24 mouse cellular contexts compared by ENCODE assay signal in genomic region chr6:125747322-125747930, GRCm38 (mm10). TPM values are rescaled to one million over a fixed set of nuclear protein-coding genes. Genes with fewer than 3 reads are reported as not detected.
DNase-seq lines count a peak whose midpoint lies in the region; ATAC-seq and TF ChIP-seq lines count a peak whose summit lies in the region.
"Had no signal": no experiment of that assay in that cellular context is flagged by ENCODE, and none has a peak within 500 bp of the region (broad histone marks: within the 10 kb centered on the region; RNA-seq: fewer than 3 reads in every experiment).

No protein-coding gene starts in this region.

- no peak overlapping the region for H3K27ac ChIP-seq in intestine, embryonic 15.5 days
- no peak overlapping the region for H3K27ac ChIP-seq in intestine, embryonic 16.5 days (ENCODE audit: low read length)
- no peak overlapping the region for H3K27ac ChIP-seq in limb, embryonic 14.5 days (replicated peaks; ENCODE audit: low read depth, low read length)
- H3K27ac ChIP-seq in neural tube, embryonic 15.5 days (replicated peaks) = no peak overlapping the region
- H3K27ac ChIP-seq: hindbrain, embryonic 12.5 days had no signal

- no peaks in the 10 kb centered on the region for H3K36me3 ChIP-seq in intestine, embryonic 15.5 days
- no peaks in the 10 kb centered on the region for H3K36me3 ChIP-seq in intestine, embryonic 16.5 days (ENCODE audit: control insufficient read depth, insufficient read depth, low read length)
- H3K36me3 ChIP-seq in limb, embryonic 14.5 days (ENCODE audit: control insufficient read depth, insufficient read depth, low read length) = no peaks in the 10 kb centered on the region
- H3K36me3 ChIP-seq in neural tube, embryonic 15.5 days = no peaks in the 10 kb centered on the region
- H3K36me3 ChIP-seq: G1E; hindbrain, embryonic 12.5 days had no signal

- H3K27me3 ChIP-seq in intestine, embryonic 15.5 days (replicated peaks) = no peaks in the 10 kb centered on the region
- H3K27me3 ChIP-seq in intestine, embryonic 16.5 days (replicated peaks; ENCODE audit: control insufficient read depth, insufficient read depth, low read length) = no peaks in the 10 kb centered on the region
- no peaks in the 10 kb centered on the region for H3K27me3 ChIP-seq in limb, embryonic 14.5 days (ENCODE audit: control insufficient read depth, insufficient read depth, low read length)
- no peaks in the 10 kb centered on the region for H3K27me3 ChIP-seq in neural tube, embryonic 15.5 days (replicated peaks)
- H3K27me3 ChIP-seq: hindbrain, embryonic 12.5 days had no signal

- no peak overlapping the region for H3K4me3 ChIP-seq in intestine, embryonic 15.5 days (replicated peaks)
- H3K4me3 ChIP-seq in intestine, embryonic 16.5 days (ENCODE audit: low read length) = no peak overlapping the region
- no peak overlapping the region for H3K4me3 ChIP-seq in limb, embryonic 14.5 days (replicated peaks; ENCODE audit: low read length)
- H3K4me3 ChIP-seq in neural tube, embryonic 15.5 days (replicated peaks) = no peak overlapping the region
- H3K4me3 ChIP-seq: hindbrain, embryonic 12.5 days had no signal

- H3K9me3 ChIP-seq in intestine, embryonic 15.5 days = no peaks in the 10 kb centered on the region
- no peaks in the 10 kb centered on the region for H3K9me3 ChIP-seq in intestine, embryonic 16.5 days (ENCODE audit: control insufficient read depth, low read length)
- no peaks in the 10 kb centered on the region for H3K9me3 ChIP-seq in limb, embryonic 14.5 days (ENCODE audit: control insufficient read depth, low read length)
- no peaks in the 10 kb centered on the region for H3K9me3 ChIP-seq in neural tube, embryonic 15.5 days (replicated peaks)
- H3K9me3 ChIP-seq: hindbrain, embryonic 12.5 days had no signal

- WGBS in intestine, embryonic 15.5 days = 44% methylated on average over 10 of the region's 10 CpGs
- 50% methylated on average over 10 of the region's 10 CpGs for WGBS in intestine, embryonic 16.5 days
- WGBS in limb, embryonic 14.5 days = 29% methylated on average over 10 of the region's 10 CpGs
- WGBS in neural tube, embryonic 15.5 days = 79% methylated on average over 10 of the region's 10 CpGs

- ATAC-seq in intestine, embryonic 15.5 days = no peak
- ATAC-seq in intestine, embryonic 16.5 days = no peak
- peak; percentile 50; the same call in 1 of the 2 replicates for ATAC-seq in limb, embryonic 14.5 days (ENCODE audit: low FRiP score, low read depth)
- ATAC-seq in megakaryocyte, adult 5-6 weeks (ENCODE audit: poor library complexity, severe bottlenecking) = no peak
- no peak for ATAC-seq in neural tube, embryonic 15.5 days (ENCODE audit: low FRiP score)
- ATAC-seq: CD4-positive, CD25-positive, alpha-beta regulatory T cell, adult 4 months; liver, postnatal 0 days had no signal

- peak; percentile 61 for DNase-seq in Muller cell, postnatal 12 days (ENCODE audit: inconsistent ontology term)
- peak; percentile 27 for DNase-seq in fibroblast of lung, adult 2 months (ENCODE audit: low read depth)
- DNase-seq in limb, embryonic 14.5 days (ENCODE audit: low spot score) = peak; percentile 11
- no peak for DNase-seq in spleen, adult 12 weeks (ENCODE audit: low spot score)
- DNase-seq: cerebellum, adult 18-20 months; heart, postnatal 10 days; kidney, adult 9 months; kidney, postnatal 25 days; left cerebral cortex, postnatal 4 days; liver, postnatal 0 days; lung, postnatal 14 days; right cerebral cortex, adult 18-20 months; spleen, adult 18-20 months; thymus, adult 18-20 months had no signal

- H3K4me1 ChIP-seq in intestine, embryonic 15.5 days (replicated peaks) = no peaks in the 10 kb centered on the region
- H3K4me1 ChIP-seq in intestine, embryonic 16.5 days (ENCODE audit: control insufficient read depth, insufficient read depth, low read length) = no peaks in the 10 kb centered on the region
- peaks cover 10% of the 10 kb centered on the region for H3K4me1 ChIP-seq in limb, embryonic 14.5 days (ENCODE audit: control insufficient read depth, insufficient read depth, low read length)
- H3K4me1 ChIP-seq in neural tube, embryonic 15.5 days = no peaks in the 10 kb centered on the region

- no peak overlapping the region for H3K9ac ChIP-seq in intestine, embryonic 15.5 days
- H3K9ac ChIP-seq in intestine, embryonic 16.5 days (ENCODE audit: low read depth, low read length) = no peak overlapping the region
- no peak overlapping the region for H3K9ac ChIP-seq in limb, embryonic 14.5 days (ENCODE audit: low read depth, low read length, severe bottlenecking)
- H3K9ac ChIP-seq in neural tube, embryonic 15.5 days (replicated peaks) = no peak overlapping the region
- H3K9ac ChIP-seq: hindbrain, embryonic 12.5 days; liver, postnatal 0 days had no signal

- 0 out of 2 replicates have a peak overlapping the region, but pooled peaks have one; percentile 4 for H3K4me2 ChIP-seq in intestine, embryonic 15.5 days (replicated peaks)
- no peak overlapping the region for H3K4me2 ChIP-seq in intestine, embryonic 16.5 days (ENCODE audit: low read depth, low read length)
- no peak overlapping the region for H3K4me2 ChIP-seq in limb, embryonic 14.5 days (replicated peaks; ENCODE audit: low read depth, low read length, severe bottlenecking)
- no peak overlapping the region for H3K4me2 ChIP-seq in neural tube, embryonic 15.5 days
- H3K4me2 ChIP-seq: heart, embryonic 11.5 days; hindbrain, embryonic 12.5 days had no signal

- TF ChIP-seq POLR2A in limb, embryonic 14.5 days (IDR thresholded peaks at IDR 0.05; ENCODE audit: borderline replicate concordance, extremely low read depth, insufficient read depth, insufficient read length) = no peak

RNA-seq across cellular contexts. Expression of gene Ano2, which starts 57.2 kb away (rescaled TPM):
- polyA plus RNA-seq in intestine, embryonic 15.5 days (2015; fragmentation: Nextera tagmentation; extraction: Ambion mirVana) = 0.82 and 1.0 TPM in 2 replicates
- 0.89 and 1.3 TPM in 2 replicates for polyA plus RNA-seq in intestine, embryonic 16.5 days (2015; fragmentation: Nextera tagmentation; extraction: Ambion mirVana)
- 0.13 and 0.14 TPM in 2 replicates for polyA plus RNA-seq in limb, embryonic 14.5 days (2012; rRNA removed)
- not detected in 2 replicates for polyA plus RNA-seq in limb, embryonic 14.5 days (2014; fragmentation: Nextera tagmentation; extraction: Ambion mirVana)
- total RNA-seq in megakaryocyte, adult 5-6 weeks (2015) = not detected in 2 replicates
- total RNA-seq in megakaryocyte, adult 5-6 weeks (2017) = not detected in 2 replicates
- 0.59 and 0.83 TPM in 2 replicates for polyA plus RNA-seq in neural tube, embryonic 15.5 days (2015; fragmentation: Nextera tagmentation; extraction: Ambion mirVana)
- total RNA-seq: common myeloid progenitor, adult 5-6 weeks; heart, postnatal 10 days had no signal
- polyA plus RNA-seq: CD4-positive, CD25-positive, alpha-beta regulatory T cell, adult 4 months; G1E; gonadal fat pad, adult 2 months; liver, postnatal 0 days had no signal
